Mouse (Mus musculus): Measurements from ENCODE around the gene Gm6309. TPM values are rescaled to one million over a fixed set of nuclear protein-coding genes. Genes with fewer than 3 reads are reported as not detected.
A peak's percentile ranks its signal among the peaks of the same experiment; 100 is the strongest.
"Not testable (repeated sequence)": the region's sequence is repeated elsewhere in the genome, so short reads cannot be mapped to it uniquely, and the experiment has no call there.

The Gm6309 gene
- polyA plus RNA-seq, 1 experiment from 2014 or later = not detected

- 82% methylated on average over 7 of the region's 7 CpGs for WGBS
- Histone ChIP-seq H3K4me1 (replicated peaks; ENCODE audit: control insufficient read depth, insufficient read depth, low read length) (no peaks in the 10 kb centered on the region), H3K9me3 (ENCODE audit: control insufficient read depth, low read length) (0 out of 2 replicates have a peak, but pooled peaks cover 3% of the 10 kb centered on the region), H3K36me3 (replicated peaks; ENCODE audit: control insufficient read depth, insufficient read depth) (no peaks in the 10 kb centered on the region), H3K27me3 (ENCODE audit: control insufficient read depth, insufficient read depth, low read length) (no peaks in the 10 kb centered on the region), H3K4me3 (replicated peaks; ENCODE audit: low read length) (no peak overlapping the region), H3K4me2 (replicated peaks) (no peak overlapping the region), H3K9ac (no peak overlapping the region), H3K27ac (no peak overlapping the region)
- no peak for DNase-seq (ENCODE audit: low spot score)
- no peak for ATAC-seq (ENCODE audit: low FRiP score)
Observed at GRCm38 (mm10) chr5:146188712-146189111, 18.2 kb upstream of the Gm6309 start.

DNA sequence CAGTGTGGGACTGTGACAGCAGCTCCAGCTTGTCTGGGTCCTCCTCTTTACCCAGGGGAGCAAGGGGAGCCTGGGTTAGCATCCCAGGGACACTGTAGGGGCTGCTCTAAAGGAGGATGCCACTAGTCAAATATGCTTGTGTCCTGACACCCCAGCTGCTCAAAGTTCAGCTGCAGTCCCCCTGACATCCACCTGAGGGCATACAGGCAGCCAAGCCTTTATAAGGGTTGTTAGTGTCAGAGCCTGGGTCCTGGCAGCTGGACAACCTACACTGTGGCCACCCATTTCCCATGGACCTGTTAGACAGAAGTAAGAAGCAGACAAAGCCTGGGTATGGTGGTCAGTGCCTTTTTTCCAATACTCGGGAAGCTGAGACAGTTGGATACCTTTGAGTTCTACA is 17.6 kb upstream of the Gm6309 start:
- Histone ChIP-seq H3K27ac (no peak overlapping the region), H3K4me3 (replicated peaks; ENCODE audit: low read length) (no peak overlapping the region), H3K27me3 (ENCODE audit: control insufficient read depth, insufficient read depth, low read length) (no peaks in the 10 kb centered on the region), H3K9ac (no peak overlapping the region), H3K9me3 (ENCODE audit: control insufficient read depth, low read length) (no peaks in the 10 kb centered on the region), H3K4me1 (replicated peaks; ENCODE audit: control insufficient read depth, insufficient read depth, low read length) (no peaks in the 10 kb centered on the region), H3K36me3 (replicated peaks; ENCODE audit: control insufficient read depth, insufficient read depth) (no peaks in the 10 kb centered on the region), H3K4me2 (replicated peaks) (no peak overlapping the region)
- ATAC-seq (ENCODE audit: low FRiP score) (no peak), DNase-seq (ENCODE audit: low spot score) (no peak)
- 91% methylated on average over 1 of the region's 1 CpGs for WGBS

DNA sequence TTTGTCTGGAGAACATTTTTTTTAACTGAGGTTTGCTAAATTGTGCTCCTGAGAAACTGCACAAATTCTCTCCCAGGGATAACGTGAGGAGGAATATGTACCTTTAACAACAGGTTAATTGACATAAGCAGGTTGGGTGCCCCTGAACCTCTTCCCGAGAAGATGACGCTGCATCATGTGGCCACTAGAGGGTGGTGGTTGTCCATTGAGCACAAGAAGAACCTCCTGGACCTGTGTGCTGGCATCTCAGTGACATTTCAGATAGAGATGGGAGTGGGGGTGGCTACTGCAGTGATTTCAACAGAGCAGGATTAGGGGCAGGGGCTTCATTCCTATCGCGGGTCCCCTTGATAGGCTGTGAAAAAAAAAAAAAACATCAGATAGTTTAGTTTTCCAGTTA is 16.9 kb upstream of the Gm6309 start:
- not testable (repeated sequence) for H3K9ac ChIP-seq; ATAC-seq (ENCODE audit: low FRiP score); H3K36me3 ChIP-seq (replicated peaks; ENCODE audit: control insufficient read depth, insufficient read depth)

DNA sequence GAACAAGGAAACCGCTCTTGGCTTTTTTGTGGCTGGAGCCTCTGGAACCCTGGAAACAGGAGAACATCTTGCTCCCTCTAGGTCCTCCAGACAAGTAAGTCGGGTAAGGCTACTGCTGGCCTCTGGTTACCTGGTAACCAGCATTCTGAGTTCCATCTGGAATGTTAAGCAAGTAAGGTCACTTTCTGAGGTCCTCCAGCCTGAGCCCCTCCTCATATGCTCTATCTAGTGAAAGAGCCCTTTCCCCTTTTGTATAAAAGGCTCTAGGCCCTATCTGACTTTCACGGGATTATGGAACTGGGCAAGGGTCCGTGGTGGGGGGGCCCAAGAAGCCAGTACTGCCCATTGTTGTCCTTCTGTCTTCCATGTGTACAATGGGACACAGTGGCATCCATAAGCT is 14.7 kb upstream of the Gm6309 start, which contains the start of gene 1700001J03Rik:
Gene 1700001J03Rik, minus strand, starts transcription at position 101 of the 400 bp plus-strand sequence.
- DNase-seq (ENCODE audit: low spot score); H3K9ac ChIP-seq; H3K4me3 ChIP-seq (replicated peaks; ENCODE audit: low read length); H3K9me3 ChIP-seq (ENCODE audit: control insufficient read depth, low read length); H3K27me3 ChIP-seq (ENCODE audit: control insufficient read depth, insufficient read depth, low read length); ATAC-seq (ENCODE audit: low FRiP score); H3K4me2 ChIP-seq (replicated peaks); H3K4me1 ChIP-seq (replicated peaks; ENCODE audit: control insufficient read depth, insufficient read depth, low read length); H3K27ac ChIP-seq; H3K36me3 ChIP-seq (replicated peaks; ENCODE audit: control insufficient read depth, insufficient read depth): not testable (repeated sequence)
- 78% methylated on average over 4 of the region's 4 CpGs for WGBS

More for the DNA sequence above, 16.9 kb upstream of the Gm6309 start:
- not testable (repeated sequence) for H3K4me2 ChIP-seq (replicated peaks); H3K4me3 ChIP-seq (replicated peaks; ENCODE audit: low read length); H3K9me3 ChIP-seq (ENCODE audit: control insufficient read depth, low read length); H3K4me1 ChIP-seq (replicated peaks; ENCODE audit: control insufficient read depth, insufficient read depth, low read length); H3K27ac ChIP-seq; H3K27me3 ChIP-seq (ENCODE audit: control insufficient read depth, insufficient read depth, low read length)
- WGBS = 30% methylated on average over 5 of the region's 5 CpGs
- DNase-seq (ENCODE audit: low spot score) = peak; percentile 57

- not testable (repeated sequence) for H3K27ac ChIP-seq; H3K9ac ChIP-seq; H3K36me3 ChIP-seq (replicated peaks; ENCODE audit: control insufficient read depth, insufficient read depth); H3K9me3 ChIP-seq (ENCODE audit: control insufficient read depth, low read length); DNase-seq (ENCODE audit: low spot score); H3K4me1 ChIP-seq (replicated peaks; ENCODE audit: control insufficient read depth, insufficient read depth, low read length); H3K4me2 ChIP-seq (replicated peaks); H3K27me3 ChIP-seq (ENCODE audit: control insufficient read depth, insufficient read depth, low read length); H3K4me3 ChIP-seq (replicated peaks; ENCODE audit: low read length); ATAC-seq (ENCODE audit: low FRiP score)
- 65% methylated on average over 4 of the region's 4 CpGs for WGBS
Observed at GRCm38 (mm10) chr5:146172744-146173143, 2.2 kb upstream of the Gm6309 start.

GRCm38 (mm10) chr5:146160439-146160838 is 10.1 kb downstream of the Gm6309 start, which contains the start of gene Gm5565:
Gene Gm5565, minus strand, starts transcription at chr5:146160539.
- H3K4me2 ChIP-seq (replicated peaks); DNase-seq (ENCODE audit: low spot score); H3K27ac ChIP-seq; H3K9ac ChIP-seq; H3K27me3 ChIP-seq (ENCODE audit: control insufficient read depth, insufficient read depth, low read length); H3K36me3 ChIP-seq (replicated peaks; ENCODE audit: control insufficient read depth, insufficient read depth); H3K4me1 ChIP-seq (replicated peaks; ENCODE audit: control insufficient read depth, insufficient read depth, low read length); H3K9me3 ChIP-seq (ENCODE audit: control insufficient read depth, low read length); ATAC-seq (ENCODE audit: low FRiP score); H3K4me3 ChIP-seq (replicated peaks; ENCODE audit: low read length): not testable (repeated sequence)
- 92% methylated on average over 3 of the region's 3 CpGs for WGBS

DNA sequence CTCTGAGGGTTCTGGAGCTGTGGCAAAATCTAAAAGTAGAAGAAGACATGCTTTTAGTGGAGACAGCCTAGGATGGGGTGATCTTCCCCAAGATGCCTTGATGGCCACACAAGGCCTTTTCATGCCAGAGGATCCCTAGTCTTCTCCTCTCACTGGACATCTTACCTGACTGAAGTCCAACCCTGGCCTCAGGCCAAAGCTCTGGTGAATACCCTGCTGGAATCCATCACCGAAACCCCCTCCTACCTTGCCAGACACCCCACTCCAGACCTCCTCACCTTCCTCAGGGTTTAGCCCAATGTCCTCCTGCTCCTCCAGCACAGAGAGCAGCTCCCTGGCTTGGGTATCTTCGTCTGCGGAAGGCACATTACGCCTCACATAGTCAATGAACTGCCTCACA is 12.2 kb downstream of the Gm6309 start:
- WGBS = 81% methylated on average over 4 of the region's 4 CpGs
- ATAC-seq (ENCODE audit: low FRiP score); DNase-seq (ENCODE audit: low spot score); H3K9ac ChIP-seq; H3K4me2 ChIP-seq (replicated peaks); H3K9me3 ChIP-seq (ENCODE audit: control insufficient read depth, low read length); H3K27ac ChIP-seq; H3K4me1 ChIP-seq (replicated peaks; ENCODE audit: control insufficient read depth, insufficient read depth, low read length); H3K4me3 ChIP-seq (replicated peaks; ENCODE audit: low read length); H3K27me3 ChIP-seq (ENCODE audit: control insufficient read depth, insufficient read depth, low read length); H3K36me3 ChIP-seq (replicated peaks; ENCODE audit: control insufficient read depth, insufficient read depth): not testable (repeated sequence)

GRCm38 (mm10) chr5:146150454-146150853 is 20.1 kb downstream of the Gm6309 start:
- H3K36me3 ChIP-seq (replicated peaks; ENCODE audit: control insufficient read depth, insufficient read depth) = no peaks in the 10 kb centered on the region
- WGBS = 80% methylated on average over 3 of the region's 3 CpGs
- H3K4me1 ChIP-seq (replicated peaks; ENCODE audit: control insufficient read depth, insufficient read depth, low read length) = no peaks in the 10 kb centered on the region
- H3K9ac ChIP-seq = no peak overlapping the region
- no peak overlapping the region for H3K27ac ChIP-seq
- no peak overlapping the region for H3K4me3 ChIP-seq (replicated peaks; ENCODE audit: low read length)
- H3K4me2 ChIP-seq (replicated peaks) = no peak overlapping the region
- ATAC-seq (ENCODE audit: low FRiP score) (no peak), DNase-seq (ENCODE audit: low spot score) (no peak)
- H3K9me3 ChIP-seq (ENCODE audit: control insufficient read depth, low read length) = 0 out of 2 replicates have a peak, but pooled peaks cover 4% of the 10 kb centered on the region
- H3K27me3 ChIP-seq (ENCODE audit: control insufficient read depth, insufficient read depth, low read length) = no peaks in the 10 kb centered on the region

DNA sequence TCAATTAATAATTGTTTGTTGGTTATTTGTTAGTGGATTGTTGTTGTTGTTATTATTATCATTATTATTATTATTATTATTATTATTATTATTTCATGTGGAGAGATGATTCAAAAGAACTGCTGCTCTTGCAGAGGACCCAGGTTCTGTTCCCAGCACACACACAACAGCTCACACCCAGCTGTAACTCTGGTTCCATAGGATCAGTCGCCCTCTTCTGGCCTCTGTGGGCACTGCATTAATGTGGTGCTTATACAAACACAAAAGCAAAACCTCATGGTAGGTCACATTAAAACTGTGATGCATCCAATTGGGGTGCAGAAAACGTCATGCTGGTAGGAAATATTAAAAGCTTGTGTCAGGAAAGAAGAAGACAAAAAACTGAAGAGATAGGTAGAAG is 22.6 kb downstream of the Gm6309 start:
- peak; percentile 36 for DNase-seq (ENCODE audit: low spot score)
- Histone ChIP-seq H3K4me1 (replicated peaks; ENCODE audit: control insufficient read depth, insufficient read depth, low read length) (no peaks in the 10 kb centered on the region), H3K27me3 (ENCODE audit: control insufficient read depth, insufficient read depth, low read length) (no peaks in the 10 kb centered on the region)

More for the DNA sequence above, 22.6 kb downstream of the Gm6309 start:
- Histone ChIP-seq H3K27ac (no peak overlapping the region), H3K4me2 (replicated peaks) (no peak overlapping the region), H3K4me3 (replicated peaks; ENCODE audit: low read length) (no peak overlapping the region), H3K9ac (no peak overlapping the region), H3K36me3 (replicated peaks; ENCODE audit: control insufficient read depth, insufficient read depth) (no peaks in the 10 kb centered on the region), H3K9me3 (ENCODE audit: control insufficient read depth, low read length) (0 out of 2 replicates have a peak, but pooled peaks cover 4% of the 10 kb centered on the region)
- no peak for ATAC-seq (ENCODE audit: low FRiP score)
- WGBS = 41% methylated on average over 2 of the region's 2 CpGs

All from hindbrain, embryonic 14.5 days (tissue).